Mouse (Mus musculus) midbrain, postnatal 0 days (tissue): ENCODE data around the gene Tspan15. TPM values are rescaled to one million over a fixed set of nuclear protein-coding genes. Genes with fewer than 3 reads are reported as not detected.

Experiments
- ATAC-seq: fragments of 200-750 bp; cut with Nextera tagmentation; 2 replicates; pipeline ENCODE4 v1.8.0; 2017; ENCODE audit warnings: moderate number of reproducible peaks, mild to moderate bottlenecking, moderate TSS enrichment, moderate library complexity; ENCODE audit not compliant: low FRiP score
- DNase-seq: peaks from one replicate; pipeline ENCODE4 v3.0.0-alpha.2; 2015; ENCODE audit warnings: low spot score
- H3K27ac ChIP-seq: fragments of 300-500 bp; sonication (generic); 2 replicates; pipeline ENCODE4 v1.5.1; 2014; ENCODE audit warnings: low read depth, mild to moderate bottlenecking, low read length, mixed read lengths
- H3K27me3 ChIP-seq: fragments of 300-500 bp; sonication (generic); 2 replicates; pipeline ENCODE4 v1.6.1; 2014; ENCODE audit warnings: low read length, control low read depth, mixed read lengths; ENCODE audit not compliant: insufficient read depth
- H3K36me3 ChIP-seq: fragments of 300-500 bp; sonication (generic); 2 replicates; pipeline ENCODE4 v1.6.1; 2014; ENCODE audit warnings: low read length, control low read depth, mixed read lengths; ENCODE audit not compliant: insufficient read depth
- H3K4me1 ChIP-seq: fragments of 300-500 bp; sonication (generic); 2 replicates; pipeline ENCODE4 v1.6.1; 2014; ENCODE audit warnings: mild to moderate bottlenecking, control low read depth, antibody characterized with exemption, low read length, mixed read lengths; ENCODE audit not compliant: insufficient read depth
- H3K4me2 ChIP-seq: fragments of 300-500 bp; sonication (generic); 2 replicates; pipeline ENCODE4 v1.6.1; 2014; ENCODE audit warnings: low read depth, mild to moderate bottlenecking, low read length, mixed read lengths; ENCODE audit not compliant: poor library complexity, severe bottlenecking
- H3K4me3 ChIP-seq: fragments of 300-500 bp; sonication (generic); 2 replicates; pipeline ENCODE4 v1.5.1; 2014; ENCODE audit warnings: low read depth, mild to moderate bottlenecking, low read length, moderate library complexity
- H3K9ac ChIP-seq: fragments of 300-500 bp; sonication (generic); replicated peaks from 2 replicates; pipeline ENCODE4 v1.6.1; 2014; ENCODE audit warnings: mild to moderate bottlenecking, low read length, moderate library complexity, mixed read lengths; ENCODE audit not compliant: poor library complexity, severe bottlenecking
- H3K9me3 ChIP-seq: fragments of 300-500 bp; sonication (generic); 2 replicates; pipeline ENCODE4 v1.6.1; 2016; ENCODE audit warnings: low read length, control low read depth
- CTCF ChIP-seq: IDR thresholded peaks from 2 replicates; pipeline ENCODE4 v1.5.1; 2016; ENCODE audit warnings: antibody characterized with exemption, mild to moderate bottlenecking
- WGBS: fragments of 180-500 bp; shearing (Covaris S2); extraction: QIAGEN DNeasy Blood & Tissue Kit; methylation state at CpG from one replicate; pipeline ENCODE4 v1.1.7; 2014; 5-methylcytosine and 5-hydroxymethylcytosine counted together
- polyA plus RNA-seq: library from polyadenylated mRNA; unstranded; fragments of >200 nt; fragmentation: Nextera tagmentation; extraction: Ambion mirVana; gene quantifications from 2 replicates; pipeline ENCODE4 v1.2.1, GENCODE M21; 2015
- total RNA-seq: library from RNA; depleted of rRNA; stranded (reverse); fragments of >200 nt; gene quantifications from 2 replicates; pipeline ENCODE4 v1.2.3, GENCODE M21; 2014

Tspan15 gene
- total and polyA plus RNA-seq, 2 experiments from 2014 or later: 17.0 to 20.2 TPM

DNA sequence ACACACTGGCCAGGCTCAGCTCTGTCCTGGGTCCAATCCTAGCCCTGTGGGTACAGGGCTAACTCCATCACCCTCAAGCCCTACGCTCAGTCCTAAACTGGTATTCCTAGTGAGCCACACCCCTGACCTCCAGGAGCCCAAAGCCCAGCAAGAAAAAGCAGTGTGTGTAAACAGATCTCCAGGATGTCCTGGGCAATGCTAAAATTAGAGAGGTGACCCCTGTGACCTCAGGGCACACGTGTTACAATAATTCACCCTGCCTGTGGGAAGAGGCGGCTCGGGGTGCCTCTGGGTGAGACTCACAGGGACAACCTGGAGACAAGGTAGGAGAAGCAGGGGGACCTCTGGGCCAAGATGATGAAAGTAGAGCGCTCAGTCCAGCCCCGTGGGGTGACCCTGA lies 6.8 kb downstream of the Tspan15 start:
- Histone ChIP-seq H3K4me2 (no peak overlapping the region), H3K36me3 (no peaks in the 10 kb centered on the region), H3K27me3 (no peaks in the 10 kb centered on the region), H3K4me3 (no peak overlapping the region), H3K9ac (no peak overlapping the region), H3K4me1 (no peaks in the 10 kb centered on the region), H3K9me3 (no peaks in the 10 kb centered on the region), H3K27ac (no peak overlapping the region)
- TF ChIP-seq CTCF: no peak
- DNase-seq (no peak), ATAC-seq (no peak)
- WGBS: 82% methylated on average over 6 of the region's 6 CpGs

- no peak overlapping the region for H3K9ac ChIP-seq
- TF ChIP-seq CTCF: no peak
- no peak overlapping the region for H3K4me2 ChIP-seq
- no peak overlapping the region for H3K4me3 ChIP-seq
- H3K27me3 ChIP-seq: no peaks in the 10 kb centered on the region
- H3K4me1 ChIP-seq: no peaks in the 10 kb centered on the region
- no peak overlapping the region for H3K27ac ChIP-seq
- H3K9me3 ChIP-seq: no peaks in the 10 kb centered on the region
- DNase-seq (no peak), ATAC-seq (no peak)
- WGBS: 84% methylated on average over 17 of the region's 17 CpGs
- no peaks in the 10 kb centered on the region for H3K36me3 ChIP-seq
These were observed 8.3 kb downstream of the Tspan15 start for GRCm38 (mm10) chr10:62222777-62223176.

- H3K9me3 ChIP-seq: no peaks in the 10 kb centered on the region
- H3K27ac ChIP-seq: no peak overlapping the region
- 93% methylated on average over 2 of the region's 2 CpGs for WGBS
- DNase-seq (no peak), ATAC-seq (no peak)
- no peaks in the 10 kb centered on the region for H3K36me3 ChIP-seq
- H3K4me1 ChIP-seq: no peaks in the 10 kb centered on the region
- TF ChIP-seq CTCF: no peak
- H3K4me3 ChIP-seq: no peak overlapping the region
- H3K9ac ChIP-seq: no peak overlapping the region
- no peak overlapping the region for H3K4me2 ChIP-seq
- H3K27me3 ChIP-seq: no peaks in the 10 kb centered on the region
These were observed 9.4 kb downstream of the Tspan15 start for GRCm38 (mm10) chr10:62221647-62222046.

- no peaks in the 10 kb centered on the region for H3K9me3 ChIP-seq
- no peaks in the 10 kb centered on the region for H3K36me3 ChIP-seq
- H3K9ac ChIP-seq: no peak overlapping the region
- no peak for DNase-seq
- 79% methylated on average over 8 of the region's 8 CpGs for WGBS
- no peak overlapping the region for H3K4me2 ChIP-seq
- H3K27ac ChIP-seq: no peak overlapping the region
- no peaks in the 10 kb centered on the region for H3K27me3 ChIP-seq
- no peak overlapping the region for H3K4me3 ChIP-seq
- H3K4me1 ChIP-seq: no peaks in the 10 kb centered on the region
- no peak for ATAC-seq
- TF ChIP-seq CTCF: no peak
These were observed 10.1 kb downstream of the Tspan15 start for GRCm38 (mm10) chr10:62220732-62221514.

- ATAC-seq: no peak
- WGBS: 75% methylated on average over 7 of the region's 7 CpGs
These were observed 12.3 kb downstream of the Tspan15 start for GRCm38 (mm10) chr10:62218789-62219172.

DNA sequence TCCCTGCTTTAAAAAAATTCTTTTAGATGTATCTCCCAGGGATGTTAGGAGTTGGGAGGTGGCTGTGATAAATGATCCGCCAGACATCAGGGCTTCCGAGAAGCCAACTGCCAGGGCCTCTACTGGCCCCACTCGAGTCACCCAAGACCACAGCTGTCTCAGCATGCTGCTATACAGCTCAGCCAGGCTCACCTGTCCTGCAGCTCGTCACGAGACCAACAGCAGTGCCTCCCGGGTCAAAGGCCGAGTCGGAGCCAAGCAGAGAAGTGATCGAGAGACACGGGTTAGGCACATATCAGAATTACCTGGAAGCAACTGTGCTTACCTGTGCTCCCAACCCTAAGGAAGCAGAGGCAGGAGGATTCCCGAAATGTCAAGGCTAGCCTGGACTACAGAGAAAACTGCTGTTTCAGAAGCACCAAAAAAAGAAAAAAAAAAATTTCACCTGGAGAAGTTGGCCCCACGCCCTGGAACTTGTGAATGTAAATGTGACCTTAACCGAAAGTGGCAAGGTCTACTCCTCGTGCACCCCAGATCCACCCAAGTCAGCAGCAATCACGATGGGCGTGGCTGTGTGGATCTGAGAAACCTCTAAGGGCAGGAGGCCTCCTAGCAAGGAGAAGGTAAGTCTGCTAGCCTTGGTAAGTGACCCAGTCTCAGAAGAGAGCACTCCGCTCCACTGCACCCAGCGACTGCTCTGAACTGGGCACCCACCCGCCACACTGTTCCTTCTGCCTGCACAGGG lies 12.8 kb downstream of the Tspan15 start:
- no peak for TF ChIP-seq CTCF
- Histone ChIP-seq H3K27ac (no peak overlapping the region), H3K9me3 (no peaks in the 10 kb centered on the region), H3K27me3 (no peaks in the 10 kb centered on the region), H3K36me3 (no peaks in the 10 kb centered on the region), H3K4me1 (no peaks in the 10 kb centered on the region), H3K4me3 (no peak overlapping the region), H3K9ac (no peak overlapping the region), H3K4me2 (no peak overlapping the region)
- ATAC-seq (no peak), DNase-seq (no peak)
- 90% methylated on average over 19 of the region's 19 CpGs for WGBS

More at GRCm38 (mm10) chr10:62218789-62219172, 12.3 kb downstream of the Tspan15 start:
- Histone ChIP-seq H3K27me3 (no peaks in the 10 kb centered on the region), H3K9ac (no peak overlapping the region), H3K4me3 (no peak overlapping the region), H3K9me3 (no peaks in the 10 kb centered on the region), H3K4me1 (no peaks in the 10 kb centered on the region), H3K4me2 (no peak overlapping the region), H3K27ac (no peak overlapping the region), H3K36me3 (no peaks in the 10 kb centered on the region)
- no peak for TF ChIP-seq CTCF
- DNase-seq: no peak
